Mouse (Mus musculus) erythroblast, embryonic 14.5 days (primary cell): Measurements from ENCODE around the gene Aebp1. TPM values are rescaled to one million over a fixed set of nuclear protein-coding genes. Genes with fewer than 3 reads are reported as not detected.
A peak's percentile ranks its signal among the peaks of the same experiment; 100 is the strongest.

Source experiments
- H3K27me3 ChIP-seq: 2 replicates; pipeline ENCODE4 v1.6.1; 2012; ENCODE audit warnings: inconsistent platforms; ENCODE audit not compliant: control insufficient read depth
- H3K36me3 ChIP-seq: 2 replicates; pipeline ENCODE4 v1.6.1; 2012; ENCODE audit warnings: mild to moderate bottlenecking, inconsistent platforms; ENCODE audit not compliant: control insufficient read depth
- H3K4me1 ChIP-seq: 2 replicates; pipeline ENCODE4 v1.6.1; 2012; ENCODE audit warnings: inconsistent platforms; ENCODE audit not compliant: control insufficient read depth
- H3K4me3 ChIP-seq: replicated peaks from 2 replicates; pipeline ENCODE3; 2012; ENCODE audit warnings: moderate library complexity, mild to moderate bottlenecking, inconsistent platforms
- H3K9me3 ChIP-seq: 2 replicates; pipeline ENCODE4 v1.6.1; 2012; ENCODE audit warnings: low read length, inconsistent platforms, mixed read lengths; ENCODE audit not compliant: control insufficient read depth
- GATA1 ChIP-seq: IDR thresholded peaks from 2 replicates; pipeline ENCODE4 v1.6.1; 2012; ENCODE audit warnings: low read length, inconsistent platforms, mixed read lengths
- TAL1 ChIP-seq: IDR thresholded peaks from 3 replicates; pipeline ENCODE4 v1.6.1; 2012; ENCODE audit warnings: low read length, inconsistent platforms, mixed read lengths
- polyA plus RNA-seq: library from polyadenylated mRNA; stranded (reverse); fragments of >175 nt; gene quantifications from 2 replicates; pipeline ENCODE4 v1.2.3, GENCODE M21; 2012

Aebp1 gene
- polyA plus RNA-seq, 1 experiment = 0.02 TPM

GRCm38 (mm10) chr11:5862394-5863105, 803 bp downstream of the Aebp1 start:
- peaks cover 33% of the 10 kb centered on the region for H3K27me3 ChIP-seq
- peaks cover 9% of the 10 kb centered on the region for H3K9me3 ChIP-seq
- TF ChIP-seq GATA1 (no peak), TAL1 (no peak)
- no peaks in the 10 kb centered on the region; the same call in 1 of the 2 replicates for H3K36me3 ChIP-seq
- no peaks in the 10 kb centered on the region for H3K4me1 ChIP-seq
- peak overlapping the region; percentile 31 for H3K4me3 ChIP-seq

DNA sequence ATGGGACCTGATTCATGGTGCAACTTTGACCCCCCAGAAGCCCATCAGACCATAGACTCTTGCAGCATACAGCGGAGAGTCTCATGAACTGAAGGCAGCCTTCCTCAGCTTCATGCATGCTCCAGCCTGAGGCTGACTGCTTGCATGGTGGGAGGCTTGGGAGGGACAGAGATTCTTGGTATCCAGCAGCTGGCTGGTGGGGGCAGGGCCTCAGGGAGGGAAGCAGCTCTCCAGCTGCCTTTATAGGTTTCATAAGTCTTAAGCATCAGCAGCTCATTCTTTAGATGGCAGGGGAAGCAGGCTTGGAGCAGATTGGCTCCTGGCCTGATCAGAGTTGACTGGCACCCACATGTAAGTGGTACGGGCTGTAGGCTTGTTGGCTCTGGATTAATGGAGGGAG, 5.4 kb downstream of the Aebp1 start:
- H3K27me3 ChIP-seq = peaks cover 12% of the 10 kb centered on the region
- peaks cover 31% of the 10 kb centered on the region for H3K36me3 ChIP-seq
- no peaks in the 10 kb centered on the region for H3K4me1 ChIP-seq
- no peak overlapping the region for H3K4me3 ChIP-seq
- no peak for TF ChIP-seq TAL1
- no peak for TF ChIP-seq GATA1
- H3K9me3 ChIP-seq = no peaks in the 10 kb centered on the region

DNA sequence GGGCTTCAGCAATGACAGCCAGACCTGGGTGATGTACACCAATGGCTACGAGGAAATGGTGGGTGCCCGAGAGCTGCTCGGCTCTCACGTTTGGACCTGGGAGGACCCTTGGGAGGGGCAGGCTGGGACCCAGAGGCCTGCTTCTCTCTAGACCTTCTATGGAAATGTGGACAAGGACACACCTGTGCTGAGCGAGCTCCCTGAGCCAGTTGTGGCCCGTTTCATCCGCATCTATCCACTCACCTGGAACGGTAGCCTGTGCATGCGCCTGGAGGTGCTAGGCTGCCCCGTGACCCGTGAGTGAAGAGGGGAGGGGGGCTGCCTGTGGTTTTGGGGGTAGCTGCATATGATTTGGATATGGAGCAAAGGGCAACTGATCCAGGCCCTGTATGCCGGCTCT, 6.6 kb downstream of the Aebp1 start:
- H3K36me3 ChIP-seq = peaks cover 42% of the 10 kb centered on the region

DNA sequence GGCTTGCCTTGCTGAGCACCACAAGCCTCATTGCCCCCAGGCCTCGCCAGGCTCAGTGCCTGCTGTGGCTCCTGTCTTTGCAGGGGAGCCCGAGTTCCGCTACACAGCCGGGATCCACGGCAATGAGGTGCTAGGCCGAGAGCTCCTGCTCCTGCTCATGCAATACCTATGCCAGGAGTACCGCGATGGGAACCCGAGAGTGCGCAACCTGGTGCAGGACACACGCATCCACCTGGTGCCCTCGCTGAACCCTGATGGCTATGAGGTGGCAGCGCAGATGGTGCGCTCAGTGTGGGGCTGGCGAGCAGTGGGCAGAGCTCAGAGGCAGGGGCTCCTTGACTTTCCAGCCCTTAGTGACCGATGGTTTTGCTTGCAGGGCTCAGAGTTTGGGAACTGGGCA, 7.6 kb downstream of the Aebp1 start:
- no peak for TF ChIP-seq TAL1
- no peak for TF ChIP-seq GATA1
- Histone ChIP-seq H3K4me3 (no peak overlapping the region), H3K4me1 (no peaks in the 10 kb centered on the region), H3K27me3 (no peaks in the 10 kb centered on the region), H3K9me3 (no peaks in the 10 kb centered on the region), H3K36me3 (peaks cover 52% of the 10 kb centered on the region)

More for the DNA sequence above, 6.6 kb downstream of the Aebp1 start:
- Histone ChIP-seq H3K4me3 (no peak overlapping the region), H3K9me3 (no peaks in the 10 kb centered on the region), H3K4me1 (no peaks in the 10 kb centered on the region), H3K27me3 (peaks cover under 1% of the 10 kb centered on the region; the same call in 1 of the 2 replicates)
- no peak for TF ChIP-seq TAL1
- TF ChIP-seq GATA1 = no peak

GRCm38 (mm10) chr11:5870069-5870468, 8.3 kb downstream of the Aebp1 start:
- no peaks in the 10 kb centered on the region for H3K27me3 ChIP-seq
- TF ChIP-seq GATA1 (no peak), TAL1 (no peak)
- no peaks in the 10 kb centered on the region for H3K9me3 ChIP-seq
- no peaks in the 10 kb centered on the region for H3K4me1 ChIP-seq
- peaks cover 60% of the 10 kb centered on the region for H3K36me3 ChIP-seq
- H3K4me3 ChIP-seq = no peak overlapping the region

- Histone ChIP-seq H3K9me3 (no peaks in the 10 kb centered on the region), H3K36me3 (peaks cover 78% of the 10 kb centered on the region), H3K27me3 (no peaks in the 10 kb centered on the region), H3K4me1 (peaks cover 19% of the 10 kb centered on the region), H3K4me3 (no peak overlapping the region)
- TF ChIP-seq GATA1 (no peak), TAL1 (no peak)
Observed at GRCm38 (mm10) chr11:5872707-5873106, 11.0 kb downstream of the Aebp1 start.

GRCm38 (mm10) chr11:5873192-5873591, 11.4 kb downstream of the Aebp1 start:
- no peak for TF ChIP-seq TAL1
- no peak for TF ChIP-seq GATA1
- Histone ChIP-seq H3K9me3 (no peaks in the 10 kb centered on the region), H3K36me3 (peaks cover 78% of the 10 kb centered on the region), H3K4me3 (no peak overlapping the region), H3K27me3 (no peaks in the 10 kb centered on the region), H3K4me1 (peaks cover 23% of the 10 kb centered on the region)

- H3K36me3 ChIP-seq = peaks cover 45% of the 10 kb centered on the region
- H3K27me3 ChIP-seq = no peaks in the 10 kb centered on the region
- H3K4me1 ChIP-seq = peaks cover 39% of the 10 kb centered on the region
- H3K9me3 ChIP-seq = no peaks in the 10 kb centered on the region
- TF ChIP-seq GATA1 (no peak), TAL1 (no peak)
- H3K4me3 ChIP-seq = peak overlapping the region; percentile 92
Observed at GRCm38 (mm10) chr11:5877421-5877820, 15.7 kb downstream of the Aebp1 start.

DNA sequence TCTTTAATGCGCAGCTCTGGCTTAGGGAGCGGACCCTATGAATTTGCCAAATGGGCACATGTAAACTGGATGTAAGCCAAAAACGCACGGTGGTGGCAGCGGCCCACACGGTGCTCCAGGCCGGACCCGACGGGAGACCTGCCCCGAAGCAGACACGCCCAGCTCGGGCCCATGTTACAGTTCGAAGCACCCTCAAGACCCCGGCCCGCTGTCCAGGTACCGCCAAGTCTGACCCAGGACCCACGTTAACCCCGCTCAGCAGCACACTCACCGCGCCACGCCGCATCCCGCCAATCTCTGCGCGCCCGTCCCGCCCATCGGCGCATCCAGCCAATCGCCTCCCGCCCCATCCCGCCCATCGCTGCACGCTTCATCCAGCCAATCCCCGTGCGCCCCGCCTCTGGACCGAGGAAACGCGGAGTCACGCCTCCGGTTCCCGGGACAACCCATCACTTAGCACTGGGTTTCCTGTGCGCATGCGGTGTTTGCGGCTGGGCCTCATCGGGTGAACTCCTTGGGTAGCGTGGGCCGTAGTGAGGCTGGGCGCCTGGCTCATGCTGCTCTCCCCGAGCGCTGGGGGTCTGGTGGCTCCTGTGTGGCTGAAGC, 16.3 kb downstream of the Aebp1 start, which contains the start of gene Pold2:
Pold2 (minus strand) TSS at position 372 of the 606 bp plus-strand sequence.
- Histone ChIP-seq H3K36me3 (peaks cover 39% of the 10 kb centered on the region), H3K4me3 (peak within 1 kb of the TSS; percentile 92), H3K9me3 (no peaks in the 10 kb centered on the region), H3K27me3 (no peaks in the 10 kb centered on the region), H3K4me1 (peaks cover 42% of the 10 kb centered on the region)
- TF ChIP-seq TAL1 (no peak), GATA1 (no peak)
